Mouse (Mus musculus): ENCODE measurements at regions not wholly inside any gene's neighbourhood (a gene's known extent, or its start where the extent isn't known, plus 50 kb on each side); places are given as distances from the start of the nearest gene placed in this dataset.

DNA sequence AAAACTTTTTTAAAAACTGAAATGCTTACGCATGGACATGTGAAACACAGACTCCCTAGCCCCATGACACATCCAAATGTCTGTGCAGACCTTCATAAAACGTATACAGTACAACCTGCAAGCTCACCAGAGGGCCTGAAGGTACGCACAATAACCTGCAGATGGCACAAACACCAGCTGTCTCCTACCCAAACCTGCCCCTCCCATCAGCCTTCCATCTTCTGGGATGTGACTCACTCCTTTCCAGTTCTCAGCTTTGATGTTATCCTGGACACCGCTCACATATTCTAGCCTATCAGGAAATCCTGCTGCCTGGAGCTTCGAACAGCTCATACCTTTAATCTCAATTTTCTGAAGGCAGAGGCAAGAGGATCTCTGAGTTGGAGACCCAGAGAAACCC is 76.3 kb upstream of the Mvb12b start:
- intact Hi-C loops (cut with DNase I; ENCODE audit: low total_unique reads): no loop called here
- no peak for DNase-seq

DNA sequence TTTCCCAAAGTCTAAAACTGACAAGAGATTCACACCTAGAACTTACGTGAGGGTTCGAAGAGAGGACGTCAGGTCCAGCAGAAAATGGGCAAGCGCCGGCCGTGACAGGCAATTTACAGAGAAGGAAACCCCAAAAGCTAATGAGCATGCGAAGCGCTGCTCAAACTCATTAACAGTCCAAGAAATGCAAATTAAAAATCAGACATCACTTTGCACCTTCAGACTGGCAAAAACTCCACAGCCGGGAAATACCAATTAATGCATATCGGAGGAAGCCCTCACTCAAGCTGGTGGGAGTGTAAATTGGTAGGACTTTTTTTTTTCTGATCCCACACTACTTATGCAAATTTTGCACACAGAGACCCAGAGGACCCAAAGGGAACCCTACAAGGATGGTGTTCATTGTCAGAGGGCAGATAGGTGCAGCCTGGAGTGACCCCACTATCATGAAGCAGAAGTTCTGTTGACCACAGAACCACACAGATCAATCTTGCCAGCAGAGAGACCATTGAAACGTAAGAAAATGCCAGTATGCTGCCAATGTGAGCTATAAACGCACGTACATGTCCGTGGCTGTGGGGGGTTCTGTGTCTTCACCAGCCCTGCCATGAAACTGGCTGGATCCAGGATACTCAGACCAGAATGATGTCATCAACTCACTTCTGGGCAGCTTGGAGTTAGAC is 74.8 kb upstream of the Mvb12b start:
- intact Hi-C loops (cut with DNase I; ENCODE audit: low total_unique reads): no loop called here
- DNase-seq: no peak

DNA sequence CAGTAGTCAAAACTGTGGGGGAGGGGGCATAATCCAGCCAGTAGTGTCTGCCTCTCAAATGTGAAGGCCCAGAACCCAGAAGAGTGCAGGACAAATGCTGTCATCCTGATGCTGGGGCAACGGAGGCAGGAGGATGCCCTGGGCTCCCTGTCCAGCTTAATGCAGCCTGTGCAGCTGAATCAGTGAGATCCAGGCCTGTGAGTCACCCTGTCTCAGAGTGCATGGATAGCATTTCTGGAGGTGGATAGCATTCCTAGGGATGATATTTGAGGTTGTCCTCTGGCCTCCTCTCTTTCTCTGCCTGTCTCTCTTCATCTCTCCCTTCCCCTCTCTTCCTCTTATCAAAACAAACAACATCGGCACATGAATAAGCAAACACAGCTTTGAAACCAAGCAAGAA is 73.8 kb upstream of the Mvb12b start:
- no peak for DNase-seq
- intact Hi-C loops (cut with DNase I; ENCODE audit: low total_unique reads): no loop called here

DNA sequence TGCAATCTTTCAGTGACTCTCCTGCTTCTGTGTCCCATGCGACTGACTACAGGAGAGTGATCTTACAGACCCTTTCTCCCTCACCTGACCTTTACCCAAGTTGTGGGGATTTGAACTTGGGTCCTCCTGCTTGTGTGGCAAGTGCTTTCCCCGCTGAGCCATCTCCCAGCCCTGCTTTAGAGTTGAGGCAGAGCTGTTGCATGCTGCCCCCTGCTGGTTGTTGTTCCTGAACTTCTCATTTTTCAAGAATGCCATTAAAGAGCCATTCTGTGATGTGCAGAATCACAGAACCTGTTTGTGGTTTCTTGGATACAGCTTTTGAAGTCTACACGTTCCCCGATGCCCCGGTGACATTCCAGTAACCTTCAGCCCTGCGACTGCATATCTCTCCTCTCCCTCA is 70.0 kb upstream of the Mvb12b start:
- DNase-seq: peak; percentile 26
- intact Hi-C loops (cut with DNase I; ENCODE audit: low total_unique reads): no loop called here

DNA sequence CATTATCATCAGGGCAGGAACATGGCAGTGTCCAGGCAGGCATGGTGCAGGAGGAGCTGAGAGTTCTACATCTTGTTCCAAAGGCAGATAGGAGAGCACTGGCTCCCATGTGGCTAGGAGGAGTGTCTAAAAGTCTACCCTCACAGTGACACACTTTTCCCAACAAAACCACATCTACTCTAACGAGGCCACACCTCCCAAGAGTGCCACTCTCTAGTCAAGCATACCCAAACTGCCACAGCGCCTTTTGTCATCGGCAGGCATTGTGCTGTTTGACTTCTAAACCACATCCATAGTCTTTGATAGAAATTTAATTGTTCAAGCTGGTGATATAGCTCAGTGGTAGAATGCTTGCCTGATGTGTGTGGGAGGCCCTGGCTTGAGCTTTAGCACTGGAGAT is 56.6 kb upstream of the Mvb12b start:
- no peak for DNase-seq
- intact Hi-C loops (cut with DNase I; ENCODE audit: low total_unique reads): no loop called here

DNA sequence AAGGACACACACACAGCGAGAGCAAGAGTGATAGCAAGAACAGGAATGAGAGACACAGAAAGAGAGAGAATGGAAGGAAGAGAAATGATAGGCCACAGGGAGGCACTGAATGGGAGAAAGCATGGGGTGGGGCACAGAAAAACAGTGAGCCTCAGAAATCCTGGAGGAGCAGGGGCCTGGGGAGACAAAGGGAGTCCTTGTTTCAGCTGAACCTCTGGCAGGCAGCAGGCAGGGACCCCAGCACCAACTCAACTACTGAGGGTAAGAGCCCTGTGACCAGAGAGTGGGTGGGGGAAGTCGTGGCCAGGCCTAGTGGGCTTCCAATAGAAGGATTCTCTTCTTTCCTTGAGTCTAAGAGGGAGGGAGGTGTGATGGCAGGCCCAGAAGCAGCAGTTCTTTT is 54.3 kb upstream of the Mvb12b start:
- intact Hi-C loops (cut with DNase I; ENCODE audit: low total_unique reads): no loop called here
- DNase-seq: no peak

DNA sequence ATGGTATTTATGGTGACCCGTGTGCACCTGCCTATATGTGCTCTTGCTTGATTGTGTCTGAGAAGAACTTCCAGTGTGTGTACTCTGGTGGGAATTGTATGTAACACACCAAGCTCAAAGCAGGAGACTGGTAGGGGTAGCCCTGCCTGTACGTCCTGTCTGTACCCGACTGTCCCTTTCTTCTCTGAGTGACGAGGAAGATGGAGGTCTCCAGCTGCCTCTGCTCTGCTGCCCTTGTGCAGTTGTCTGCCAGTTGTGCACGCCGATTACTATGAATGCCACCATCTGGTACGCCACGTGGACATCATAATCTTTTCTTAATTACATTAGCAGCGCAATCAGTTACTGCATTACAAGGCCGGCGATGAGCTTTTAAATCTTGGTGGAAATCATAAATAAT is 53.6 kb upstream of the Mvb12b start:
- no peak for DNase-seq
- intact Hi-C loops (cut with DNase I; ENCODE audit: low total_unique reads): no loop called here

DNA sequence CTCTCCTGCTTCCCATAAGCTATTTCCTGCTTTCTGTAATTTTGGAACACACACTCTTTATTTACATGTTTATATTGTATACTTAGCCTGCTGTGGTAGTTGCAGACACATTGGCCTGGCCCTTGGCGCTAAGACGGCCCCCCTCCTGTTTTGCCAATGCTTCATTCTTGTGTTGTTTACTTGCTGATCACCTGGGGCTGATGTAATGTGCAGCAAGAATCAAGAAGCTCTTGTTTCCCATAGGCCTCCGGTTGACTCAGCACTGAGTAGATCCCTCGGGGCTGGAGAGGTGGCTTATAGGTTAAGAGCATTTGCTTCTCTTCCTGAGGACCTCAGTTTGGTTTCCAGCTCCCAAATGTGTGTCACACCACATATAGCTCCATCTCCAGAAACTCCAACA is 52.1 kb upstream of the Mvb12b start:
- intact Hi-C loops (cut with DNase I; ENCODE audit: low total_unique reads): no loop called here

More for the DNA sequence above, 52.1 kb upstream of the Mvb12b start:
- no peak for DNase-seq
